Mouse (Mus musculus) megakaryocyte, embryonic 14.5 days (primary cell): ENCODE data around the gene Snx3.

Source experiments
- FLI1 ChIP-seq: IDR thresholded peaks from 2 replicates; pipeline ENCODE4 v1.6.1; 2012; ENCODE audit warnings: low read length, inconsistent platforms, mixed read lengths
- GATA1 ChIP-seq: IDR thresholded peaks from 3 replicates; pipeline ENCODE4 v1.6.1; 2012; ENCODE audit warnings: mixed read lengths, low read length, inconsistent platforms, borderline replicate concordance

GRCm38 (mm10) chr10:42525682-42526081, 23.9 kb downstream of the Snx3 start:
- TF ChIP-seq GATA1 (no peak), FLI1 (no peak)
